9 mouse cellular contexts compared by ENCODE assay signal in the genomic region with DNA sequence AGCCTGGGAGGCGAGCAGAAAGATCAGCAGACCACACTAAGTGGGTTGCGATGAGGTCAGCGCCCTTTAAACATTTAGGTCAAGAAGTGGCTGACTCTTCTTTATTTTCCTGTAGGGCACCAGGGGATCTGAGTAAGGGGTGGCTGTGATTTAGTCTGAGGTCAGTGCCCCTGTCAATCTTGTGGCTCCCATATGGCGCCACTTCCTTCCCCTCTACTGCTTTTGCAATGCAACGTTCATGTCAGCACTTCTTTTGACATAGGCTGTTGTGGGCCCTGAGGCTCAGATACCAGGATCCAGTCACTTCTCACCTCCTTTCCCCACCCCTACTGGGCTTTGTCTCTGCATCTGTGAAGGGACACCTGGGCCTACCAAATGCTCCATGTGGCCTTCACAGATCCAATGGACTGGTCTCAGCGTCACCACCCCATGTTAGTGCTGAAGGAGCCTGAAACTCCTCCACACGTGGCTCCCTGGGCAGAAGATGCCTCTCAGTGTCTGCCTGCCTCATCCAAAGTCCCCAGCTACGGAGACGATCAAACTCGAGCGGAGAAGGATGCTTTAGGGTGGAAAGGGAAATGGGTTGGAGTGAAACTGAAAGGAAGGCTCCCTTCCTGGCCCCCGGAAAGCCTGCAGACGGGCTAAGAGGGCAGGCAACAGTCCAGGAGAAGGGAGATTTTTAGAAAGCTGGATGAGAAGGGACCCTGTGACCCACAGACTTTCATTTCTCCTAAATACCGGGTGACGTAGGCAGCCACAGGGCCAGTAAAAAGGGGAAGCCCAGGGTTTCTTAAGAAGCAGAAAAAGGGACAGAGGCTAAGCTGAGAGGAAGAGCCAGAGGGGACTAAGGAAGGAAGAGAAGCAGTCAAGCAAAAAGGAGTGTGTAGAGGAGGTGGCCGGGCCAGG. TPM values are rescaled to one million over a fixed set of nuclear protein-coding genes. Genes with fewer than 3 reads are reported as not detected.
DNase-seq lines count a peak whose midpoint lies in the region; ATAC-seq and TF ChIP-seq lines count a peak whose summit lies in the region.
"Had no signal": no experiment of that assay in that cellular context is flagged by ENCODE, and none has a peak within 500 bp of the region (broad histone marks: within the 10 kb centered on the region; RNA-seq: fewer than 3 reads in every experiment).

No protein-coding gene starts in this region.

- H3K79me2 ChIP-seq in MEL (ENCODE audit: control insufficient read depth, insufficient read depth, low read length, poor library complexity): no peaks in the 10 kb centered on the region

- H3K4me3 ChIP-seq in MEL (ENCODE audit: control insufficient read depth in 1 of 2, insufficient read depth in 1 of 2, low read depth in 2 of 2, low read length in 2 of 2): peak overlapping the region in 1 of 2 experiments; percentile 8; a peak in 1 of 4 replicates
- no peak overlapping the region for H3K4me3 ChIP-seq in lung, embryonic 14.5 days (ENCODE audit: low read depth, low read length)
- no peak overlapping the region for H3K4me3 ChIP-seq in stomach, embryonic 15.5 days (replicated peaks)
- H3K4me3 ChIP-seq in midbrain, postnatal 0 days (ENCODE audit: low read depth, low read length): no peak overlapping the region
- H3K4me3 ChIP-seq: myocyte had no signal

- 48% methylated on average over 16 of the region's 16 CpGs for WGBS in lung, embryonic 14.5 days
- 47% methylated on average over 16 of the region's 16 CpGs for WGBS in stomach, embryonic 15.5 days
- WGBS in midbrain, postnatal 0 days: 59% methylated on average over 16 of the region's 16 CpGs

- no peaks in the 10 kb centered on the region for H3K36me3 ChIP-seq in MEL (ENCODE audit: control insufficient read depth in 1 of 2, insufficient read depth in 2 of 2, low read length in 2 of 2)
- H3K36me3 ChIP-seq in lung, embryonic 14.5 days (ENCODE audit: insufficient read depth): no peaks in the 10 kb centered on the region
- H3K36me3 ChIP-seq in stomach, embryonic 15.5 days: no peaks in the 10 kb centered on the region
- no peaks in the 10 kb centered on the region for H3K36me3 ChIP-seq in midbrain, postnatal 0 days (ENCODE audit: insufficient read depth, low read length)

- intact Hi-C loops in heart, postnatal 36 days (cut with DNase I): no loop called here

- H3K4me1 ChIP-seq in MEL (ENCODE audit: control insufficient read depth in 1 of 2, insufficient read depth in 2 of 2, low read length in 2 of 2): no peaks in the 10 kb centered on the region
- no peaks in the 10 kb centered on the region for H3K4me1 ChIP-seq in lung, embryonic 14.5 days (ENCODE audit: insufficient read depth)
- peaks cover 9% of the 10 kb centered on the region; the same call in 1 of the 2 replicates for H3K4me1 ChIP-seq in stomach, embryonic 15.5 days
- no peaks in the 10 kb centered on the region for H3K4me1 ChIP-seq in midbrain, postnatal 0 days (ENCODE audit: insufficient read depth, low read length)

- H3K27me3 ChIP-seq in MEL (ENCODE audit: control insufficient read depth in 1 of 2, insufficient read depth in 2 of 2, low read length in 2 of 2): peaks cover 0 to 2% of the 10 kb centered on the region in 2 experiments; a peak in 1 of 4 replicates
- H3K27me3 ChIP-seq in lung, embryonic 14.5 days (ENCODE audit: insufficient read depth, low read length): no peaks in the 10 kb centered on the region; the same call in 1 of the 2 replicates
- 0 out of 2 replicates have a peak, but pooled peaks cover 3% of the 10 kb centered on the region for H3K27me3 ChIP-seq in stomach, embryonic 15.5 days (replicated peaks)
- no peaks in the 10 kb centered on the region for H3K27me3 ChIP-seq in midbrain, postnatal 0 days (ENCODE audit: insufficient read depth, low read length)

- TF ChIP-seq RAD21 in MEL (IDR thresholded peaks at IDR 0.05; ENCODE audit: low read depth, low read length): no peak

- H3K9me3 ChIP-seq in MEL (replicated peaks; ENCODE audit: insufficient read depth, low read length): no peaks in the 10 kb centered on the region
- no peaks in the 10 kb centered on the region for H3K9me3 ChIP-seq in lung, embryonic 14.5 days (ENCODE audit: low read depth, low read length)
- no peaks in the 10 kb centered on the region for H3K9me3 ChIP-seq in stomach, embryonic 15.5 days
- H3K9me3 ChIP-seq in midbrain, postnatal 0 days (ENCODE audit: low read length): no peaks in the 10 kb centered on the region

- ATAC-seq in lung, embryonic 14.5 days (ENCODE audit: insufficient read depth): no peak
- no peak for ATAC-seq in stomach, embryonic 15.5 days (ENCODE audit: insufficient read depth, low FRiP score, low read depth)
- ATAC-seq in midbrain, postnatal 0 days (ENCODE audit: low FRiP score): no peak

- no peak for TF ChIP-seq EP300 in MEL (IDR thresholded peaks at IDR 0.05; ENCODE audit: low read depth in 1 of 2, low read length in 2 of 2)

- no peak overlapping the region for H3K9ac ChIP-seq in MEL (ENCODE audit: control insufficient read depth, low read depth, low read length, poor library complexity, severe bottlenecking)
- H3K9ac ChIP-seq in lung, embryonic 14.5 days: no peak overlapping the region
- no peak overlapping the region for H3K9ac ChIP-seq in stomach, embryonic 15.5 days
- no peak overlapping the region for H3K9ac ChIP-seq in midbrain, postnatal 0 days (replicated peaks; ENCODE audit: low read length, poor library complexity, severe bottlenecking)

- H3K27ac ChIP-seq in MEL (ENCODE audit: control insufficient read depth, low read depth, low read length): no peak overlapping the region
- H3K27ac ChIP-seq in lung, embryonic 14.5 days (ENCODE audit: low read depth): no peak overlapping the region
- peak overlapping the region; percentile 51; the same call in 1 of the 2 replicates for H3K27ac ChIP-seq in stomach, embryonic 15.5 days
- H3K27ac ChIP-seq in midbrain, postnatal 0 days (ENCODE audit: low read depth, low read length): no peak overlapping the region

- DNase-seq in 416B (ENCODE audit: low read depth) (peak; percentile 88), MEL (ENCODE audit: low read depth, low spot score) (peak; percentile 18)
- peak; percentile 45 to 46 for DNase-seq in heart, postnatal 36 days
- DNase-seq in lung, embryonic 14.5 days: peak; percentile 16
- DNase-seq in thymus, postnatal 25 days: no peak
- no peak for DNase-seq in ovary, postnatal 36 days (ENCODE audit: low spot score)
- DNase-seq in midbrain, postnatal 0 days (ENCODE audit: low spot score): no peak

- no peak overlapping the region for H3K4me2 ChIP-seq in lung, embryonic 14.5 days
- 0 out of 2 replicates have a peak overlapping the region, but pooled peaks have one; percentile 10 for H3K4me2 ChIP-seq in stomach, embryonic 15.5 days
- no peak overlapping the region; the same call in 1 of the 2 replicates for H3K4me2 ChIP-seq in midbrain, postnatal 0 days (ENCODE audit: low read depth, low read length, poor library complexity, severe bottlenecking)

- no peak for TF ChIP-seq CTCF in MEL (IDR thresholded peaks at IDR 0.05 in 2 of 3, conservative IDR thresholded peaks at IDR 0.05 in 1 of 3; ENCODE audit: control insufficient read depth in 1 of 3, insufficient read depth in 1 of 3, low read depth in 2 of 3, low read length in 3 of 3, poor library complexity in 1 of 3, severe bottlenecking in 1 of 3)
- TF ChIP-seq CTCF in lung, embryonic 14.5 days (IDR thresholded peaks at IDR 0.05; ENCODE audit: low read depth): no peak
- TF ChIP-seq CTCF in midbrain, postnatal 0 days (IDR thresholded peaks at IDR 0.05): no peak

- TF ChIP-seq POLR2A in MEL (IDR thresholded peaks at IDR 0.05; ENCODE audit: control insufficient read depth in 1 of 2, insufficient read depth in 1 of 2, low read depth in 1 of 2, low read length in 2 of 2, poor library complexity in 1 of 2): no peak

RNA-seq across cellular contexts. Expression of a gene that starts 2.4 kb away (rescaled TPM):
- total RNA-seq in MEL (2012; rRNA removed): not detected in 2 replicates
- polyA plus RNA-seq in MEL (2012; ENCODE audit: insufficient read depth in 1 of 2, insufficient read length in 2 of 2, low read depth in 1 of 2, low replicate concordance in 2 of 2, missing spikeins in 1 of 2): not detected
- 1 to 10 TPM; 2.2 to 2.4 TPM for total RNA-seq in heart, postnatal 36 days (2021)
- 0.41 and 0.46 TPM in 2 replicates for polyA plus RNA-seq in lung, embryonic 14.5 days (2014; fragmentation: Nextera tagmentation; extraction: Ambion mirVana)
- polyA plus RNA-seq in stomach, embryonic 15.5 days (2015; fragmentation: Nextera tagmentation; extraction: Ambion mirVana): 0.45 and 0.49 TPM in 2 replicates
- 1.3 and 1.7 TPM in 2 replicates for total RNA-seq in midbrain, postnatal 0 days (2014; rRNA removed)
- 0.33 and 0.56 TPM in 2 replicates for polyA plus RNA-seq in midbrain, postnatal 0 days (2015; fragmentation: Nextera tagmentation; extraction: Ambion mirVana)

RNA-seq across cellular contexts. Expression of a gene that starts 12.1 kb away (rescaled TPM):
- total RNA-seq in MEL (2012; rRNA removed): not detected in 2 replicates
- not detected for polyA plus RNA-seq in MEL (2012; ENCODE audit: insufficient read depth in 1 of 2, insufficient read length in 2 of 2, low read depth in 1 of 2, low replicate concordance in 2 of 2, missing spikeins in 1 of 2)
- total RNA-seq in heart, postnatal 36 days (2021): under 1 TPM; 0.08 to 0.31 TPM
- polyA plus RNA-seq in lung, embryonic 14.5 days (2014; fragmentation: Nextera tagmentation; extraction: Ambion mirVana): 0.17 TPM in 1 of 2 replicates, not detected in the other
- polyA plus RNA-seq in stomach, embryonic 15.5 days (2015; fragmentation: Nextera tagmentation; extraction: Ambion mirVana): 0.48 and 1.0 TPM in 2 replicates
- not detected in 2 replicates for total RNA-seq in midbrain, postnatal 0 days (2014; rRNA removed)
- 0.22 TPM in 1 of 2 replicates, not detected in the other for polyA plus RNA-seq in midbrain, postnatal 0 days (2015; fragmentation: Nextera tagmentation; extraction: Ambion mirVana)
- polyA plus RNA-seq: myocyte had no signal

RNA-seq across cellular contexts. Expression of a gene that starts 27.8 kb away (rescaled TPM):
- total RNA-seq in MEL (2012; rRNA removed): not detected in 2 replicates
- not detected for polyA plus RNA-seq in MEL (2012; ENCODE audit: insufficient read depth in 1 of 2, insufficient read length in 2 of 2, low read depth in 1 of 2, low replicate concordance in 2 of 2, missing spikeins in 1 of 2)
- 10 to 100 TPM; 12.4 to 14.8 TPM for total RNA-seq in heart, postnatal 36 days (2021)
- polyA plus RNA-seq in lung, embryonic 14.5 days (2014; fragmentation: Nextera tagmentation; extraction: Ambion mirVana): 68.7 and 80.2 TPM in 2 replicates
- polyA plus RNA-seq in stomach, embryonic 15.5 days (2015; fragmentation: Nextera tagmentation; extraction: Ambion mirVana): 59.9 and 65.6 TPM in 2 replicates
- total RNA-seq in midbrain, postnatal 0 days (2014; rRNA removed): 403 and 429 TPM in 2 replicates
- 207 and 213 TPM in 2 replicates for polyA plus RNA-seq in midbrain, postnatal 0 days (2015; fragmentation: Nextera tagmentation; extraction: Ambion mirVana)

RNA-seq across cellular contexts. Expression of a gene that starts 39.8 kb away (rescaled TPM):
- 20.6 and 30.4 TPM in 2 replicates for total RNA-seq in MEL (2012; rRNA removed)
- 10 to 100 TPM in 1 of 2 experiments, not detected in 1; 42.4 TPM for polyA plus RNA-seq in MEL (2012; ENCODE audit: insufficient read depth in 1 of 2, insufficient read length in 2 of 2, low read depth in 1 of 2, low replicate concordance in 2 of 2, missing spikeins in 1 of 2)
- 100 to 1,000 TPM in 1 of 2 experiments, 10 to 100 TPM in 1; 97.4 to 107 TPM for total RNA-seq in heart, postnatal 36 days (2021)
- 120 and 122 TPM in 2 replicates for polyA plus RNA-seq in lung, embryonic 14.5 days (2014; fragmentation: Nextera tagmentation; extraction: Ambion mirVana)
- polyA plus RNA-seq in stomach, embryonic 15.5 days (2015; fragmentation: Nextera tagmentation; extraction: Ambion mirVana): 112 and 118 TPM in 2 replicates
- total RNA-seq in midbrain, postnatal 0 days (2014; rRNA removed): 21.3 and 22.9 TPM in 2 replicates
- polyA plus RNA-seq in midbrain, postnatal 0 days (2015; fragmentation: Nextera tagmentation; extraction: Ambion mirVana): 39.2 and 39.3 TPM in 2 replicates

RNA-seq across cellular contexts. Expression of a gene that starts 53.1 kb away (rescaled TPM):
- 154 and 158 TPM in 2 replicates for total RNA-seq in MEL (2012; rRNA removed)
- polyA plus RNA-seq in MEL (2012; ENCODE audit: insufficient read depth in 1 of 2, insufficient read length in 2 of 2, low read depth in 1 of 2, low replicate concordance in 2 of 2, missing spikeins in 1 of 2): 100 to 1,000 TPM; 128 to 363 TPM
- 100 to 1,000 TPM; 218 to 273 TPM for total RNA-seq in heart, postnatal 36 days (2021)
- 40.7 TPM in 2 replicates for polyA plus RNA-seq in lung, embryonic 14.5 days (2014; fragmentation: Nextera tagmentation; extraction: Ambion mirVana)
- 37.9 and 42.6 TPM in 2 replicates for polyA plus RNA-seq in stomach, embryonic 15.5 days (2015; fragmentation: Nextera tagmentation; extraction: Ambion mirVana)
- total RNA-seq in midbrain, postnatal 0 days (2014; rRNA removed): 281 and 298 TPM in 2 replicates
- polyA plus RNA-seq in midbrain, postnatal 0 days (2015; fragmentation: Nextera tagmentation; extraction: Ambion mirVana): 37.8 and 38.1 TPM in 2 replicates

Comparison
In these comparisons a context has a peak if more than half of its experiments do, and no peak if none do; other contexts are left out.
1. DNase-seq: peak in 416B (single experiment), MEL (single experiment), heart, postnatal 36 days (2 of 2) and lung, embryonic 14.5 days (single experiment); none in thymus, postnatal 25 days (single experiment), ovary, postnatal 36 days (single experiment) and midbrain, postnatal 0 days (single experiment).
2. RNA of a gene that starts 27.8 kb away (polyA plus RNA-seq): 207 to 213 TPM in midbrain, postnatal 0 days, 68.7 to 80.2 TPM in lung, embryonic 14.5 days and 59.9 to 65.6 TPM in stomach, embryonic 15.5 days; not detected in MEL; every median in the first group is over 10 times any median in the second.